Mouse (Mus musculus): Measurements from ENCODE around the gene Rtbdn.

DNA sequence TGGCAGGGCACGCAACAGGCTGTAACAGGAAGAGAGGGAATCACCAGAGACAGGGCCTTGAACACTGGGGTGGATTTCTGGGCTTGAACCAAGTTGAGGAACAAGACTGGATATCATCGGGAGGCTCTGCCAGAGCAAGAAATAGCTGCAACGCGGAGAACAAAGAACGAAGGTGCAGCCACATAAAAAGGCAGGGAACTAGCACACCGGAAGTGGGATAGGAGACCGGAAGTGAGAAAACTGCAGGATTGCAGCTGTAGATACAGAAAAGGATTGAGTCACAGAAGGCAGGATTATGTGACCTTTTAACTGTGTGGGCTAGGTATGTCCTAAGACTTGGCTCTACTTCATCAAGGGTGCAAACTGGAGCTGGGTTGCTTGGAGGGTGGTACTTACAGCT is 42.4 kb upstream of the Rtbdn start:
- TF ChIP-seq GATA1 (IDR thresholded peaks at IDR 0.05; ENCODE audit: borderline replicate concordance, low read length) = no peak
- no peak for TF ChIP-seq FLI1 (IDR thresholded peaks at IDR 0.05; ENCODE audit: low read length)
